Mouse (Mus musculus) G1E (cell line): ENCODE measurements at regions not wholly inside any gene's neighbourhood (a gene's known extent, or its start where the extent isn't known, plus 50 kb on each side); places are given as distances from the start of the nearest gene placed in this dataset.

Experiments used
- ATAC-seq: 2 replicates; pipeline ENCODE4 v1.8.0; 2016; ENCODE audit warnings: mild to moderate bottlenecking; ENCODE audit not compliant: insufficient number of reproducible peaks, poor library complexity, low FRiP score, severe bottlenecking; ENCODE audit errors: extremely low read depth
- DNase-seq: peaks from one replicate; pipeline ENCODE4 v3.0.0; 2012; ENCODE audit warnings: low spot score
- H3K27me3 ChIP-seq: 2 replicates; pipeline ENCODE4 v1.6.1; 2012; ENCODE audit warnings: mild to moderate bottlenecking, low read length, inconsistent platforms; ENCODE audit not compliant: insufficient read depth
- H3K36me3 ChIP-seq: replicated peaks from 2 replicates; pipeline ENCODE3; 2012; ENCODE audit warnings: mild to moderate bottlenecking, inconsistent platforms
- H3K4me1 ChIP-seq: 2 replicates; pipeline ENCODE4 v1.6.1; 2012; ENCODE audit warnings: low read depth, low read length, inconsistent platforms, mixed read lengths; ENCODE audit not compliant: insufficient read depth
- H3K4me3 ChIP-seq: 2 replicates; pipeline ENCODE4 v1.5.1; 2012; ENCODE audit warnings: low read depth, mild to moderate bottlenecking, inconsistent platforms, low read length, moderate library complexity, mixed read lengths
- H3K9me3 ChIP-seq: replicated peaks from 2 replicates; pipeline ENCODE4 v1.6.1; 2012; ENCODE audit warnings: inconsistent platforms
- CTCF ChIP-seq: IDR thresholded peaks from 2 replicates; pipeline ENCODE4 v1.5.1; 2012; ENCODE audit warnings: low read depth, low read length, inconsistent platforms, mixed read lengths
- GATA1 ChIP-seq: IDR thresholded peaks from 2 replicates; pipeline ENCODE4 v1.6.1; 2012; ENCODE audit warnings: borderline replicate concordance, low read length, inconsistent platforms, mixed read lengths
- GATA2 ChIP-seq: IDR thresholded peaks from 2 replicates; pipeline ENCODE4 v1.6.1; 2012; ENCODE audit warnings: low read depth, low read length, inconsistent platforms, borderline replicate concordance
- POLR2AphosphoS5 ChIP-seq: IDR thresholded peaks from 2 replicates; pipeline ENCODE4 v1.6.1; 2012; ENCODE audit warnings: low read depth, low read length, inconsistent platforms; ENCODE audit not compliant: insufficient replicate concordance
- TAL1 ChIP-seq: conservative IDR thresholded peaks from 2 replicates; pipeline ENCODE4 v1.6.1; 2012; ENCODE audit warnings: low read depth, low read length, inconsistent platforms, mixed read lengths

GRCm38 (mm10) chr9:14006233-14006984 is 178.9 kb downstream of the Fam76b start:
- DNase-seq (no peak), ATAC-seq (no peak)
- H3K9me3 ChIP-seq = no peaks in the 10 kb centered on the region
- no peak overlapping the region for H3K4me3 ChIP-seq
- no peak for TF ChIP-seq GATA2
- TF ChIP-seq POLR2AphosphoS5 = no peak
- no peak for TF ChIP-seq TAL1
- no peak for TF ChIP-seq CTCF
- TF ChIP-seq GATA1 = no peak
- H3K36me3 ChIP-seq = no peaks in the 10 kb centered on the region
- H3K4me1 ChIP-seq = no peaks in the 10 kb centered on the region
- H3K27me3 ChIP-seq = no peaks in the 10 kb centered on the region

- H3K27me3 ChIP-seq = 0 out of 2 replicates have a peak, but pooled peaks cover under 1% of the 10 kb centered on the region
- H3K9me3 ChIP-seq = no peaks in the 10 kb centered on the region
- no peak for TF ChIP-seq GATA1
- TF ChIP-seq GATA2 = no peak
- TF ChIP-seq POLR2AphosphoS5 = no peak
- no peak for TF ChIP-seq TAL1
- no peak for TF ChIP-seq CTCF
- DNase-seq (no peak), ATAC-seq (no peak)
- no peak overlapping the region for H3K4me3 ChIP-seq
- H3K36me3 ChIP-seq = no peaks in the 10 kb centered on the region
- H3K4me1 ChIP-seq = no peaks in the 10 kb centered on the region
Measured at GRCm38 (mm10) chr9:14009451-14009850, 181.9 kb downstream of the Fam76b start.

- DNase-seq (no peak), ATAC-seq (no peak)
- Histone ChIP-seq H3K4me1 (no peaks in the 10 kb centered on the region), H3K36me3 (no peaks in the 10 kb centered on the region), H3K27me3 (0 out of 2 replicates have a peak, but pooled peaks cover 2% of the 10 kb centered on the region), H3K9me3 (no peaks in the 10 kb centered on the region), H3K4me3 (no peak overlapping the region)
- TF ChIP-seq CTCF = no peak
- TF ChIP-seq GATA2 = no peak
- TF ChIP-seq TAL1 = no peak
- TF ChIP-seq GATA1 = no peak
- TF ChIP-seq POLR2AphosphoS5 = no peak
Measured at GRCm38 (mm10) chr9:14010261-14010949, 182.9 kb downstream of the Fam76b start.

DNA sequence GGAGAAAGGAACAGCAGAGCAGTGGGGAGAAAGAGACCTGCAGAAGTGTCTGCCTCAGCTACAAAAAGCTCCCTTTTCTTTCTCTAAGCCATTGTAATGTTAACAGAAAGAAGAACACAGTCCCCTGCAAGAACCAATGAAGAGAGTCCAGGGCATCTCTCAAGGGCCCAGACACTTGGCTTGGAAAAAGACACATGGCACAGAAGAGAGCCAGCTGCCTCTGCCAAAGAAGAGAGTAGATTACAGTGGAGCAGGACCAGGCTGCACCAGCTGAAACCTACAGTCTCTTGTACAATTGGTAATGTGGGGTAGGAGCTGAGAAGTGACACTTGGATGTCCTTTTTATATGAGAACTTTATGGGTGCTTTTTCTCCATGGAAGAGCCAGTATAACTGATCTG is 196.7 kb downstream of the Fam76b start:
- Histone ChIP-seq H3K27me3 (no peaks in the 10 kb centered on the region; the same call in 1 of the 2 replicates), H3K4me3 (no peak overlapping the region), H3K9me3 (no peaks in the 10 kb centered on the region), H3K4me1 (no peaks in the 10 kb centered on the region), H3K36me3 (no peaks in the 10 kb centered on the region)
- ATAC-seq = no peak
- TF ChIP-seq TAL1 (no peak), GATA1 (no peak), GATA2 (no peak), CTCF (no peak), POLR2AphosphoS5 (no peak)
- DNase-seq = no peak

GRCm38 (mm10) chr9:14024701-14025100 is 197.2 kb downstream of the Fam76b start:
- Histone ChIP-seq H3K4me3 (no peak overlapping the region), H3K36me3 (no peaks in the 10 kb centered on the region), H3K27me3 (no peaks in the 10 kb centered on the region; the same call in 1 of the 2 replicates), H3K4me1 (no peaks in the 10 kb centered on the region), H3K9me3 (no peaks in the 10 kb centered on the region)
- no peak for DNase-seq
- no peak for ATAC-seq
- TF ChIP-seq CTCF (no peak), POLR2AphosphoS5 (no peak), TAL1 (no peak), GATA2 (no peak), GATA1 (no peak)

DNA sequence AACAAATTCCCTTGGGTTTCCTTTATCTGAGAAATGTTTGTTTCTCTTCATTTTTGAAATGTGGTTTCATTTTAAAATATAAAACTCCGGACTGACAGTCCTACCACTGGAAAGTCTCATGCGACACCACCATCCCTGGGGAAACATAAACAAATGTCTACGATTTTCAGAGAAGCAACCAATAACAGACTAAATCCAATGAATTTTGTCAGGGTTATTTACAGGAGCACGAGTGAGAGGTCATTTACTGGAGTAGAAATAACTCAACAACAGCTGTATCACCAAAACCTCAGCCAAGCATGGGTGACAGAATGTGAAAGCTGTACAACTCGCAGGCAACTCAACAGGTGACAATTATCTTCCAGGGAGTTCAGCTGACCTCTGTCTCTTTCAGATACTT is 200.5 kb downstream of the Fam76b start:
- Histone ChIP-seq H3K36me3 (no peaks in the 10 kb centered on the region), H3K27me3 (no peaks in the 10 kb centered on the region), H3K4me1 (no peaks in the 10 kb centered on the region), H3K4me3 (no peak overlapping the region), H3K9me3 (no peaks in the 10 kb centered on the region)
- no peak for ATAC-seq
- no peak for TF ChIP-seq TAL1
- TF ChIP-seq CTCF = no peak
- TF ChIP-seq GATA2 = no peak
- no peak for TF ChIP-seq POLR2AphosphoS5
- TF ChIP-seq GATA1 = no peak
- DNase-seq = no peak
